Mouse (Mus musculus): Measurements from ENCODE around the gene Adgrg3. TPM values are rescaled to one million over a fixed set of nuclear protein-coding genes. Genes with fewer than 3 reads are reported as not detected.

Gene Adgrg3
- polyA plus RNA-seq, 1 experiment from 2014 or later = 1.3 TPM

DNA sequence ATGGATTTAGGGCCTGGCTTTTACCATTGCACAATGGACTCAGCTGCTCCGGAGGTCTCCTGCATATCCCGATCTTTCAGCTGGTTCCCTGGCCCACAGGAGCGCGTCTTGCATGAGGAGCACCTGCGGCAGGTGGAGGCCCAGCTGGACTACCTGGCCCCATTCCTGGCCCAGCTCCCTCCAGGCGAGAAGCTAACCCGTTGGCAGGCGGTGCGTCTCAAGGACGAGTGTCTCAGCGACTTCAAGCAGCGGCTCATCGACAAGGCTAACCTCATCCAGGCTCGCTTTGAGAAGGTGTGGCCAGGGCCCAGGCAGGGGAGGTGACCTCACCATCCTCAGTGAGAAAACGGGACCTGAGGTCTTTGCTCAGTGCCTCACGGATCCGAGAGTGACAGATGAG is 58.7 kb downstream of the Adgrg3 start:
- H3K27ac ChIP-seq (replicated peaks; ENCODE audit: low read depth, low read length) = no peak overlapping the region
- 0 out of 2 replicates have a peak, but pooled peaks cover 3% of the 10 kb centered on the region for H3K4me1 ChIP-seq (ENCODE audit: control insufficient read depth, insufficient read depth, low read length)
- H3K9ac ChIP-seq (replicated peaks; ENCODE audit: low read length) = no peak overlapping the region
- H3K4me2 ChIP-seq (ENCODE audit: low read length) = no peak overlapping the region
- no peaks in the 10 kb centered on the region for H3K27me3 ChIP-seq (ENCODE audit: control insufficient read depth, insufficient read depth, low read length)
- no peak overlapping the region for H3K4me3 ChIP-seq (replicated peaks; ENCODE audit: low read depth, low read length)
- DNase-seq (no peak), ATAC-seq (ENCODE audit: low FRiP score, low TSS enrichment) (no peak)
- H3K9me3 ChIP-seq (ENCODE audit: control insufficient read depth, low read length) = no peaks in the 10 kb centered on the region
- 81% methylated on average over 17 of the region's 17 CpGs for WGBS
- no peaks in the 10 kb centered on the region for H3K36me3 ChIP-seq (ENCODE audit: control insufficient read depth, insufficient read depth, low read length)

DNA sequence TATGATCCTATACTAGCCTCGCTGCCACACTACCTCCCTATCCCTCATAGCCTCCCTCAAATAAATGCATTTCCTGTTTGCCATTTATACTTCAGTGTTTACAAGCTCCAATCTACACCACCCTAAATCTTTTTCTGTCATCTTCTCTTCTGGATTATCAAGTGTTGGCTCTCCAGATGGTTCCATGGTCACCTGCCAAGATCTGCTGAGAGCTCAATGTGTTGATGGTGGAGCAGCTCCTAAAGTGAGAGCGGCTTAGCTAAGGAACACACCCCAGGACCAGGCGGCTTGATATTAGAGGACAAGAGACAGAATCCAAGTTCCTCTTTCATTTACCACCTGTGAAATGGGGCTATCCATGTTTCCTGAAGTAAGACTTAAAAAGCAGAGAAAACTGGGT is 60.6 kb downstream of the Adgrg3 start:
- ATAC-seq (ENCODE audit: low FRiP score, low TSS enrichment) (no peak), DNase-seq (no peak)
- no peak overlapping the region for H3K9ac ChIP-seq (replicated peaks; ENCODE audit: low read length)
- H3K9me3 ChIP-seq (ENCODE audit: control insufficient read depth, low read length) = no peaks in the 10 kb centered on the region
- 83% methylated on average over 3 of the region's 3 CpGs for WGBS
- H3K36me3 ChIP-seq (ENCODE audit: control insufficient read depth, insufficient read depth, low read length) = 0 out of 2 replicates have a peak, but pooled peaks cover 5% of the 10 kb centered on the region
- H3K4me2 ChIP-seq (ENCODE audit: low read length) = no peak overlapping the region
- no peaks in the 10 kb centered on the region for H3K27me3 ChIP-seq (ENCODE audit: control insufficient read depth, insufficient read depth, low read length)
- H3K27ac ChIP-seq (replicated peaks; ENCODE audit: low read depth, low read length) = no peak overlapping the region
- H3K4me1 ChIP-seq (ENCODE audit: control insufficient read depth, insufficient read depth, low read length) = peaks cover 11% of the 10 kb centered on the region
- no peak overlapping the region for H3K4me3 ChIP-seq (replicated peaks; ENCODE audit: low read depth, low read length)

DNA sequence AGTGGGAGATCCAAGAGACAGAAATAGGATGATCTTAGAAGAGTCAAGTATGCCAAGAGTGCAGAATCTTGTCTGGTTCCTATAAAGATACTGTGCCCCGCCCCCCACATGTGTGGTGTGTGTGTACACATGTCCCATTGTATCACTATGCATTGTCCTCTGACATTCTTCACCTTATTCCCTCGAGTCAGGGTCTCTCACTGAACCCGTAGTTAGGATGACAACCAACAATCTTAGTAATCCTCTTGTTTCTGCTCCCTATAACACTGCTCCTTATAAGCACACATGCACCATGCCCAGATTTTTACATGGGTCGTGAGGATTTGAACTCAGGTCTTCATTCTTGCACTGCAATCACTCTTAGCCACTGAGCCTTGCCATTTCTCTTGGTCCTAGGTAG is 61.8 kb downstream of the Adgrg3 start:
- Histone ChIP-seq H3K27me3 (ENCODE audit: control insufficient read depth, insufficient read depth, low read length) (no peaks in the 10 kb centered on the region), H3K27ac (replicated peaks; ENCODE audit: low read depth, low read length) (no peak overlapping the region), H3K9ac (replicated peaks; ENCODE audit: low read length) (no peak overlapping the region), H3K9me3 (ENCODE audit: control insufficient read depth, low read length) (no peaks in the 10 kb centered on the region), H3K4me1 (ENCODE audit: control insufficient read depth, insufficient read depth, low read length) (peaks cover 11% of the 10 kb centered on the region), H3K36me3 (ENCODE audit: control insufficient read depth, insufficient read depth, low read length) (peaks cover 15% of the 10 kb centered on the region), H3K4me2 (ENCODE audit: low read length) (no peak overlapping the region), H3K4me3 (replicated peaks; ENCODE audit: low read depth, low read length) (no peak overlapping the region)
- ATAC-seq (ENCODE audit: low FRiP score, low TSS enrichment) = no peak
- DNase-seq = no peak
- 85% methylated on average over 4 of the region's 4 CpGs for WGBS

DNA sequence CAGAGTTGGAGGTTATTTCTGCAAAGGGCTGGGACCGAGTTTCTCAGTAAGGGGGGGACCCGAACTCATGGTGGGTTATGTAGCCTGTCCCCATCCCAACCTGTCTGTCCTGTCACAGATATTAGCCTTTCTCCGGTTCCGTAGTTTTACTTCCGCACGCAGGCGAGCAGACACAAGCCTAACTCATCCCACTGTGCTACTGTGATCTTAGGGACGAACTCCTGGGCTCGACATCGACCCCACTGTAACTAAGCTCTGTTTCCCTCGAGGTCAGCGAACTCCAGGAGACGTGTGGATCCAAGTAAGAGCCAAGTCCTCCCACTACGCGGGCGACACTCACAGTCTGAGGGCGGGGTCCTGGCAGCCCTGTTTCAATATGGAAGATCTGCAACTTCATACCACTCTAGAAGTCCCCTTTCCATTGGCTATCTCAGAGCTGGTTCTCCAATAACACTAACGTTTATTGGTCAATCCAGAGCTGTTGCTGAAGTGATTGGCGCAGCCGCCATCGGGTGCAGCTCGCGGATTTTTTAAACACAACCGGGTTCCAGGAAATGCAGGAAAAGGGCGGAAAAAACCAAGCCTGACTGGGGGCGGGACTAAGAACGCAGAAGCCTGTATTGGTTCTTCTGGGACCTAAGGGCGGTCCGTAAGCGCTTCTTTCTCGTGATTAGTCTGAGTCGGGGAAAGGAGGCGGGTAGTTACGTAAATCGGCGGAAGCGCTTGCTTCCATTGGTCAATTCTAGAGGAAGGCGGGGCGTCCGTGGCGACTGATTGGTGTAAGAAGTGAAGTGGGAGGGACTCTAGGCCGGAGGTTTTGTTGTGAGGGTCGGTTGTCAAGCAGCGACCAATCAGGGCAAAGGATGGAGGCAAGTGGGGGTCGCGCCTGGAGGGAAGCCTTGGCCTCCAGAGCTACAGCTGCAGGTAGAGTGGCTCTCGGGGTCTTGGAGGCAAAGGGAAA is 63.2 kb downstream of the Adgrg3 start, which contains the start of gene Katnb1:
TSS of gene Katnb1 (plus strand) at position 806 of the 961 bp plus-strand sequence.
- Histone ChIP-seq H3K9ac (replicated peaks; ENCODE audit: low read length) (peak within 1 kb of the TSS; percentile 70), H3K4me2 (ENCODE audit: low read length) (peak within 1 kb of the TSS; percentile 94), H3K27me3 (ENCODE audit: control insufficient read depth, insufficient read depth, low read length) (no peaks in the 10 kb centered on the region), H3K9me3 (ENCODE audit: control insufficient read depth, low read length) (no peaks in the 10 kb centered on the region), H3K4me1 (ENCODE audit: control insufficient read depth, insufficient read depth, low read length) (peaks cover 11% of the 10 kb centered on the region), H3K4me3 (replicated peaks; ENCODE audit: low read depth, low read length) (peak within 1 kb of the TSS; percentile 64), H3K27ac (replicated peaks; ENCODE audit: low read depth, low read length) (peak within 1 kb of the TSS; percentile 80), H3K36me3 (ENCODE audit: control insufficient read depth, insufficient read depth, low read length) (peaks cover 27% of the 10 kb centered on the region)
- ATAC-seq (ENCODE audit: low FRiP score, low TSS enrichment) = peak; percentile 97
- under 1% methylated on average over 47 of the region's 47 CpGs for WGBS
- peak; percentile 99 for DNase-seq

DNA sequence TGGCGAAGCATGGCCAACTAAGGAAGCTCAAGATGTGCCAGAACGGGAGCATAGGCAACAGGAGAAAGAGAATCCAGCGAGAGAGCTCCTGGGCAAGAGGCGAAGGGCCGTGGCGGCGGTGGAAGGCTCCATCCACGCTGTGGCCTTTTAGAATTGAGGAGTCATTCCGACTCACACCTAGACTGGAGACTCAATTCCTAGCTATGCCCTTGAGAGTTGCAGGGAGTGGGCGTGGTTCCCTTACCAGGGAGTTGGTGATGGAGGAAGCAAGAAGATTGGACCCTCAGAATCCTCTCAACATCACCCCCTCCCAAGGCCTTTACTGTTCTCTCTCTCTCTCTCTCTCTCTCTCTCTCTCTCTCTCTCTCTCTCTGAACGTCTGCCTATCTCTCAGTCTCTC is 64.2 kb downstream of the Adgrg3 start:
- H3K36me3 ChIP-seq (ENCODE audit: control insufficient read depth, insufficient read depth, low read length) = peaks cover 35% of the 10 kb centered on the region
- H3K4me1 ChIP-seq (ENCODE audit: control insufficient read depth, insufficient read depth, low read length) = peaks cover 11% of the 10 kb centered on the region
- H3K4me3 ChIP-seq (replicated peaks; ENCODE audit: low read depth, low read length) = peak overlapping the region; percentile 55
- no peaks in the 10 kb centered on the region for H3K9me3 ChIP-seq (ENCODE audit: control insufficient read depth, low read length)
- ATAC-seq (ENCODE audit: low FRiP score, low TSS enrichment) (no peak), DNase-seq (peak; percentile 16)
- H3K9ac ChIP-seq (replicated peaks; ENCODE audit: low read length) = peak overlapping the region; percentile 70
- no peaks in the 10 kb centered on the region for H3K27me3 ChIP-seq (ENCODE audit: control insufficient read depth, insufficient read depth, low read length)
- WGBS = 6% methylated on average over 11 of the region's 11 CpGs
- H3K4me2 ChIP-seq (ENCODE audit: low read length) = peak overlapping the region; percentile 94
- H3K27ac ChIP-seq (replicated peaks; ENCODE audit: low read depth, low read length) = peak overlapping the region; percentile 80

DNA sequence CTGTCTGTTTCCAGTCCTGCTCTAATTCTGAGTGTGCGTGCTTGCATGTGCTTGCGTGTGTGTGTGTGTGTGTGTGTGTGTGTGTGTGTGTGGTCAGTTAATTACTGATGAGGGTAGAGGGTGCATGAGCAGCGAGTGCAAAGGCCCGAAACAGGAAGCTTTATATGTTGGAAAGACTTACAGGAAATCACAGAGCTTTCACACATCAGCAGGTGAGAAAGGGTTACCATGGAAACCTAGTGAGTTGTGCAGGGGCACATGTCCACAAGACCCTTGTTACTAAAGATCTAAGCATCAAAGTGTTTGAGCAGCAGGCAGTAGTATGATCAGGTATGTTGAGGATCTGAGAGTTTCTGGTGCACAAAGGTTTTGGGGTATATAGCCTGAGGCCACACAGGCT is 66.8 kb downstream of the Adgrg3 start:
- H3K4me3 ChIP-seq (replicated peaks; ENCODE audit: low read depth, low read length) = no peak overlapping the region
- no peaks in the 10 kb centered on the region for H3K27me3 ChIP-seq (ENCODE audit: control insufficient read depth, insufficient read depth, low read length)
- no peak for DNase-seq
- H3K9ac ChIP-seq (replicated peaks; ENCODE audit: low read length) = no peak overlapping the region
- peaks cover 60% of the 10 kb centered on the region for H3K36me3 ChIP-seq (ENCODE audit: control insufficient read depth, insufficient read depth, low read length)
- peaks cover 11% of the 10 kb centered on the region for H3K4me1 ChIP-seq (ENCODE audit: control insufficient read depth, insufficient read depth, low read length)
- ATAC-seq (ENCODE audit: low FRiP score, low TSS enrichment) = no peak
- H3K27ac ChIP-seq (replicated peaks; ENCODE audit: low read depth, low read length) = no peak overlapping the region
- H3K9me3 ChIP-seq (ENCODE audit: control insufficient read depth, low read length) = no peaks in the 10 kb centered on the region
- no peak overlapping the region for H3K4me2 ChIP-seq (ENCODE audit: low read length)
- 92% methylated on average over 4 of the region's 4 CpGs for WGBS

DNA sequence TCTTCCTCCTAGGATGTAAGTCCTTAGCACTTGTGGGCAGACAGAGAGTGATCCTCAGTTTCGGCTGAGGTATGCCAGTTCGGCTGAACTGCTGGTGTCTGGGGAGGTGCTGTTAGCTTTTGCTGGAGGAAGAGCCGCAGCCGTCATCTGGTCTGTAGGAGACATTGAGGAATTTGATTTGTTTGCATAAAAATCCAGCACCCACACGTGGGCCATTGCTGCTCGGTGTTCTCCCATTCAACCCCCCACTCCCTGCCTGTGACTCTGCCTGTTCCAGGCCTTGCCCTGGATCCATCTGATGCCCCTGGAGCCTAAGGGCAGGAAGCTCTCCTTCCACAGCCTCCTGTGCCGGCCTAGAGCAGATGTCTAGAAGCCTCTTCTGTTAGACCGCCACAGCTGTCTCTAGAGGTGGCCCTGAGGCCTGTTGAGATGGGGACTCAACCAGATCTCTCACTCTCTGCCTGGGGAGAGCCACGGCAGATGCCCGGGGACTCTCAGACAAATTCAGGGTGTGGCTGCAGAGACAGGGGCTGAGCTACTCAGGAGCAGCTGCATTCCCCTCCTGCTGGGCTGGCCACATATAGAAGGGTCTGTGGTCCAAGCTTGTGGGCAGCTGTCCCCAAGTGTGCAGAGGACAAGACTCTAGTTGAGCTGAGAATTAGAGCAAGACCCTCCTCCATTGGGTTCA is 67.4 kb downstream of the Adgrg3 start:
- Histone ChIP-seq H3K36me3 (ENCODE audit: control insufficient read depth, insufficient read depth, low read length) (peaks cover 65% of the 10 kb centered on the region), H3K9ac (replicated peaks; ENCODE audit: low read length) (no peak overlapping the region), H3K4me3 (replicated peaks; ENCODE audit: low read depth, low read length) (no peak overlapping the region), H3K4me1 (ENCODE audit: control insufficient read depth, insufficient read depth, low read length) (peaks cover 11% of the 10 kb centered on the region), H3K4me2 (ENCODE audit: low read length) (no peak overlapping the region), H3K27me3 (ENCODE audit: control insufficient read depth, insufficient read depth, low read length) (no peaks in the 10 kb centered on the region), H3K9me3 (ENCODE audit: control insufficient read depth, low read length) (no peaks in the 10 kb centered on the region), H3K27ac (replicated peaks; ENCODE audit: low read depth, low read length) (no peak overlapping the region)
- no peak for ATAC-seq (ENCODE audit: low FRiP score, low TSS enrichment)
- DNase-seq = no peak
- WGBS = 86% methylated on average over 10 of the region's 10 CpGs

DNA sequence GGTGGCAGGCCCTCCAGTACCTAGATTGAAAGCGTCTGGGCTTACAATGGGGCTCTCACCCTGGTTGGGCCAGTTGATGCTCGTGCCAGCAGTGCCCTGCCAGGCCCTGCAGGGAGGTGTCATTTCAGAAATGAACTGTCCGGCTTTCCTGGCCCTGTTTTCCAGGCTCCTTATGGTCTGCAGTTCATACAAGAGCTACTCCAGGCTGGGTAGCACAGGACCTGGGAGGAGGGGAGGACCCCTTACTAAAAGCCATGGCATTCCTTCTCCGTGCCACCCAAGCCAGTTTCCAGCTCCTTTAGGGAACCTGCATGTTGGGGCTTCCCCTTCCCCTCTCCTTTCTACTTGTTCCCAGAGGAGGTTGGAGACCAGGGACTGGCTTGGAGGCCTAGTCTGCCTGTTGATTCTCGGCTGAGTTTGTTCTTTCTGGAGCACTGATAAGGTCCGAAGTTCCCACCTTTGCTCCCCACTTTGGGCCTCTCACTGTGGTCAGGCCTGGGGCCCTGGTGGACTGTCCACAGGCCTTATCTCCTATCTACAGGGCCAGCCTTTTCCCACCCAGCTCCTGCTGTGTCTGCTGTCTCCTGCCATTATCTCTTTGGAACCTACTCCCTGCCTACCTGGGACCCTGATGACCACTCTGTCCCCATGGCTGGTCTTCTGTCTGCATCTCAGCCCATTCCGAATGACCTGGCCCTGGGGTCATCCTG is 68.1 kb downstream of the Adgrg3 start:
- 95% methylated on average over 7 of the region's 7 CpGs for WGBS
- Histone ChIP-seq H3K9me3 (ENCODE audit: control insufficient read depth, low read length) (no peaks in the 10 kb centered on the region), H3K4me3 (replicated peaks; ENCODE audit: low read depth, low read length) (no peak overlapping the region), H3K4me1 (ENCODE audit: control insufficient read depth, insufficient read depth, low read length) (peaks cover 8% of the 10 kb centered on the region), H3K27me3 (ENCODE audit: control insufficient read depth, insufficient read depth, low read length) (no peaks in the 10 kb centered on the region), H3K4me2 (ENCODE audit: low read length) (no peak overlapping the region), H3K27ac (replicated peaks; ENCODE audit: low read depth, low read length) (no peak overlapping the region), H3K36me3 (ENCODE audit: control insufficient read depth, insufficient read depth, low read length) (peaks cover 72% of the 10 kb centered on the region), H3K9ac (replicated peaks; ENCODE audit: low read length) (no peak overlapping the region)
- DNase-seq (no peak), ATAC-seq (ENCODE audit: low FRiP score, low TSS enrichment) (no peak)
